Mouse (Mus musculus): ENCODE measurements at regions not wholly inside any gene's neighbourhood (a gene's known extent, or its start where the extent isn't known, plus 50 kb on each side); places are given as distances from the start of the nearest gene placed in this dataset.

DNA sequence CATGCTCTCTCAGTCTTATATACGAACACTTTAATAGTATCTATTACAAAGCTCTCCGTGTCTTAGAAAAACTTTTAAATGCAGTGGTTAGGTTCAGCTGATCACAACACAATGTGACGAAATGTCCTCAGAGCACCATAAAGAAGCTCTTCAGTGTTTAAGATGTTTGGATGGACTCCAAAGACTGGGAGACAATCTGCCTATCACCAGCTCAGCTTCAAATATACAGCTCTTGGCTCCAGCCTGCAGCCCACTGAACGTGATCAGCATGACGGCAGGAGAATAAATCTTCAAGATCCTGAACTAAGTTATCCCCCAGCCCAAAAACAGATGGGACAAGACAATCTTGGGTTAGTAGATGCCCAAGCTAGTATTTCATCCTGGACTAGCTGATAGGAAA is 116.7 kb upstream of the Hnrnpa3 start:
- no peak for ATAC-seq (ENCODE audit: poor library complexity, severe bottlenecking)

GRCm38 (mm10) chr2:75542781-75543180 is 116.3 kb upstream of the Hnrnpa3 start:
- ATAC-seq (ENCODE audit: poor library complexity, severe bottlenecking) = no peak

DNA sequence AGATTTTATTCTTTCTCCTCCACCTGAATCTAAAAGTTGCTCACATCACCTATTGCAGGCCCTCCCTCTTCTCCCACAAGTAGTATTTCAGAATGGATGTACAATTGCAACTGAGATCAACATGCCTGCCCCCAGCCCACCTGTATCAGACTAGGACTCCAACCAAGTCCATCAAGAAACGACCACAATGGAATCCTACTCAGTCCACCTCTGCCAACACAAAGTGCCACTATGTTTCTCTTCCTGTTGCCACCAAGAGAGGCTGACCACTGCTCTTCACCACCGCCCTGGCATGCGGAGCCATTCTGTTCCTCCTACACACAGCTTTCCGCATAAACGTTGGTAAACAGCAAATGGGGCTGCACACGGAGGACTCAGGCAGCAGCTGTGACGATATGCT is 113.1 kb upstream of the Hnrnpa3 start:
- ATAC-seq (ENCODE audit: poor library complexity, severe bottlenecking) = no peak

DNA sequence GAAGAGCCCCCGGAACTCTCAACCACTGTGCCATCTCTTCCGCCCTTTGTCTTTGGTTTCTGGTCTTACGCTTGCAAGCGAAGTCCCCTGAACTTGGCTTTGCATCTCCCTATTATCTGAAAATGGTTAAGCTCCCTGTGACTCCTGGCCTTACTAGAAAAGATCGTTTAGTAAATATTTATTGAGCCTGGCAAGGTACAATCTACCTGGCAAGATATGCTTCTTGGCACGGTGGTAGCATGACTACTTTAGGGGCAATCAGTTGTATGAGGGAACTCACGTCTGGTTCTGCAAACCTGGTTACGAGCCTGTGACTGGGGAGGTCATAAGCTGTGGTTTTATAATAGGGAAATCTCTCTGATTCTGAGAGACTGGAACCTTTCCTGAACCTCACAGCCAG is 103.4 kb upstream of the Hnrnpa3 start:
- no peak for ATAC-seq (ENCODE audit: poor library complexity, severe bottlenecking)

- ATAC-seq (ENCODE audit: poor library complexity, severe bottlenecking) = no peak
Measured at GRCm38 (mm10) chr2:75556744-75557143, 102.3 kb upstream of the Hnrnpa3 start.

DNA sequence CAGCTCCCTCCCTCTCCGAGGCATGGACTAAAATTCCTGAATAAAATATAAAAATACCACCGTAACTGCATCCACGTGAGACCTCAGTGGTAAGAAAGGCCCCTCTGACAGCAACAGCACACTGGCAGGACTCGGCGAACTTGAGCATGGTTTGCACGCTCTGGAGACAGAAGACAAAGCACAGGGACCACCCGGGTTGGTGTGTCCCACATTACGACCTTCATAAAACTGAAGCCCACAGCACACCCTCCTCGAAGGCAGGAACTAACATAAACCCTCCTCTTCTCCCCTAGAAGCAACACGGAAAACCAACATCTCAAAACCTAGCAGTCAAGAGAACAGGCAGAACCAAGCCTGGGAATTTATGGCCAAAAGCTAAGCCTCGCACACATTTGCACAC is 101.7 kb upstream of the Hnrnpa3 start:
- no peak for ATAC-seq (ENCODE audit: poor library complexity, severe bottlenecking)

DNA sequence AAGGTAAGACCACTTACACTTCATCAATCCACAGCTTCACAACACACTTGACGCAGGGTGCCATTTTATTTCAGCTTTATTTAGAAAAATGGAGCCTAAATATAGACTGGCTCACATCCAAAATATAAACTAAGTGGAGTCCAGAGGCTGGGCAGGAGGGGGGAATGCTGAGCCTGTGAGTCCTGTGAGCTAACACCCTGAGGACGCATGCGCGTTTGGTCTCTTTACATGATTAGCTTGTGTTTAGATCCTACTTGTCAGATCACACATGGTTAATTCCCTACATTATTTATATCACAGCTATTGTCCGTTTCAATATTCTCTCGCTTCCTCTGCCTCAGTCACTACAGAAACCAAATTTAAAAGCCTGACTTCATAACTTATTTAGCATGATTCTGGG is 99.1 kb upstream of the Hnrnpa3 start:
- ATAC-seq (ENCODE audit: poor library complexity, severe bottlenecking) = no peak

GRCm38 (mm10) chr2:75563253-75563913 is 95.7 kb upstream of the Hnrnpa3 start:
- peak; percentile 84 for ATAC-seq (ENCODE audit: poor library complexity, severe bottlenecking)

GRCm38 (mm10) chr2:75564809-75565208 is 94.3 kb upstream of the Hnrnpa3 start:
- no peak for ATAC-seq (ENCODE audit: poor library complexity, severe bottlenecking)

- no peak for ATAC-seq (ENCODE audit: poor library complexity, severe bottlenecking)
Measured at GRCm38 (mm10) chr2:75567131-75567530, 91.9 kb upstream of the Hnrnpa3 start.

GRCm38 (mm10) chr2:75569756-75570155 is 89.3 kb upstream of the Hnrnpa3 start:
- ATAC-seq (ENCODE audit: poor library complexity, severe bottlenecking) = no peak

- no peak for ATAC-seq (ENCODE audit: poor library complexity, severe bottlenecking)
Measured at GRCm38 (mm10) chr2:75570246-75570645, 88.8 kb upstream of the Hnrnpa3 start.

GRCm38 (mm10) chr2:75584975-75585374 is 74.1 kb upstream of the Hnrnpa3 start:
- ATAC-seq (ENCODE audit: poor library complexity, severe bottlenecking) = peak; percentile 98

GRCm38 (mm10) chr2:75588572-75588971 is 70.5 kb upstream of the Hnrnpa3 start:
- ATAC-seq (ENCODE audit: poor library complexity, severe bottlenecking) = peak; percentile 48

DNA sequence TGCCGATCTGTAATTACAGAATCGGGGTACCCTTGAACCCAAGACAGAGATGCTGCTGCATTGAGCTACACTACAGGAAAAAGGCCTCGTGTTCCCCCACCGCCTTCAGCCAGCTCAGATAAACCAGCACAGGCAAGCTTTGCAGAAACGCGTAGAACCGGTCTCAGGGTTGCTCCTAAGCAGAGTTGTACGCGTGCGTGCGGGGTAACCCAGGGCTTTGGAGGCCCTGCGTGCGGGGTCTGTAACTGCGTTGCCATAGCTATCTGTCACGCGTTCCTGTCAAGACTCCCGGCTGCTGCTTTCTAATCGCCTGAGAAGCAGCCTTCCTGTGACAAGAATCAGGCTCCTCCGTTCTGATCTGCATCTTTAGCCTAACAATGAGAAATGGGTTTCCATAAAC is 69.6 kb upstream of the Hnrnpa3 start:
- ATAC-seq (ENCODE audit: poor library complexity, severe bottlenecking) = no peak

GRCm38 (mm10) chr2:75590175-75590574 is 68.9 kb upstream of the Hnrnpa3 start:
- ATAC-seq (ENCODE audit: poor library complexity, severe bottlenecking) = peak; percentile 91

DNA sequence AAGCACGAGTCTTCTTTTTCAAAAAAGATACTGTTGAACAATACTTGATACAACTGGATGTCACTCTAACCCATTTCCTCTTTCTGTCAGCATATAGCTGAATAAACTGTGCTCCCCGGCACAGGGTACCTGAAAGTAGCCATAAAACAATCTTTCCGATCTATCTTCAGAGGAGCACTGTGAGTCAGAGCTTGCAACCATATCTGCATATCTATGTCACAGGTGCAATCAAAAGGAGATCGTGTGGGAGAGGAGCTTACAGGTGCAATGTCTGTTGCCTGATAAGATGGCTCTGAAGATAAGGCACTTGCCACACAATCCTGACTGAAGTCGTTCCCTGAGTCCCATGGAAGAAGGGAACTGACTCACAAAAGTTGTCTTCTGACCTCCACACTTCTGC is 58.5 kb upstream of the Hnrnpa3 start:
- no peak for ATAC-seq (ENCODE audit: poor library complexity, severe bottlenecking)

GRCm38 (mm10) chr2:75603175-75603871 is 55.7 kb upstream of the Hnrnpa3 start:
- ATAC-seq (ENCODE audit: poor library complexity, severe bottlenecking) = 0 out of 2 replicates have a peak, but pooled peaks have one; percentile 39

DNA sequence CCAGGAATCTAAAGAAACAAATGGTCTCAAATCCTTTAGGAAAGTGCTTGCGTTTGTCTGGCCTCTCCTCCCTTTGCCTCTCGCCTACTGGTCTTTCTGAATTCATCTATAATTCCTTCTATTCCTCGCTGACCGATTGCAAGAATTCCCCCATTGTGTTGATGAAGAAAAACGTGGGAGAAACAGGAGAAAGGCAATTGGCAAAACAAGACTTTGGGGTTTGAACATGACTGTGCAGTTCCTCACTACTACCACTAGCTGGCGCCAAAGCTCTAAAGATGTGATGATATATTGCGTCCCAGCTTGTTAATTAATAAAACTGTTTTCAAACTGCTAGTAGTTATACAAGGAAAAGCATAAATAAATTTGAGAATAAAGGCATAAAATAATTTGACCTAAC is 53.4 kb upstream of the Hnrnpa3 start:
- ATAC-seq (ENCODE audit: poor library complexity, severe bottlenecking) = no peak; the same call in 1 of the 2 replicates

GRCm38 (mm10) chr2:75607010-75607915 is 51.8 kb upstream of the Hnrnpa3 start:
- peak; percentile 56 for ATAC-seq (ENCODE audit: poor library complexity, severe bottlenecking)

DNA sequence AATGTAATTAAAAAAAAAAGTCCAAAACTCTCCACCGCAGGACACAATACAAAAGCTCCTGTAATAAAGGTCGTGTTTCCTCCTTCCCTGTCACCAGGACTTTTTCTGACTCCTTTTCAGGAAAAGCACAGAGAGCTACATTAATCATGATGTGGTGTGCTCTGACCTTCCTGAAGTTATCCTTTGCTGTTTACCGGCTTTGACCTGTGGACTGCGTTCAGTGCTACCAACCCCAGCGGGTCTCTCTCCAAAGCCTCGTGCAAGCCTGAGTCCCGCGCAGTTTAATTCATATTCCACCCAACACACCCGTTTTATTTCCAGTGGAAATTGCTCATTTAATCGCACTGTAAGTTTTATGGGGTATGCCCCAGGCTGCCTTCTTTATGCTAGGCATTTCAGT is 51.1 kb upstream of the Hnrnpa3 start:
- no peak for ATAC-seq (ENCODE audit: poor library complexity, severe bottlenecking)

DNA sequence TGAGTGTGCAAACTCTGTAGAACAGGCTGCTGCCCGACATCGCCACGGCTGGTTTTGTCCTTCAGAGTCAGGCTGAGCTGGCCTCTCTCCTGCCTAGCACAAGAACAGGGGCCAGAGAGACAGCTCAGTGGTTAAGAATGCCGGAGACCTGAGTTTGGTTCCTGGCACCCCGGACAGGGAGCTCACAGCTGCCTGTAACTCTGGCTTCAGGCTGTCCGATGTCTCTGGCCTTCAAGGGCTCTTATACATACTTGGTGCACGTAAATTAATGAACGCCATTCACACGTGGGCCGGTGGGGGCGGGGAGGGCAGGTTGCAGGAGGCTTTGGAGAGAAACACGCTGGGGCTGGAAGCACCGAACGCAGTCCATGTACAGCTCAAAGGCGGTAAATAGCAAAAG is 50.6 kb upstream of the Hnrnpa3 start:
- no peak for ATAC-seq (ENCODE audit: poor library complexity, severe bottlenecking)
